Mouse (Mus musculus): ENCODE results near the gene Gm2056. TPM values are rescaled to one million over a fixed set of nuclear protein-coding genes. Genes with fewer than 3 reads are reported as not detected.
"Not testable (repeated sequence)": the region's sequence is repeated elsewhere in the genome, so short reads cannot be mapped to it uniquely, and the experiment has no call there.

The Gm2056 gene
- polyA plus RNA-seq (2012; rRNA removed), result not detected in 2 replicates

DNA sequence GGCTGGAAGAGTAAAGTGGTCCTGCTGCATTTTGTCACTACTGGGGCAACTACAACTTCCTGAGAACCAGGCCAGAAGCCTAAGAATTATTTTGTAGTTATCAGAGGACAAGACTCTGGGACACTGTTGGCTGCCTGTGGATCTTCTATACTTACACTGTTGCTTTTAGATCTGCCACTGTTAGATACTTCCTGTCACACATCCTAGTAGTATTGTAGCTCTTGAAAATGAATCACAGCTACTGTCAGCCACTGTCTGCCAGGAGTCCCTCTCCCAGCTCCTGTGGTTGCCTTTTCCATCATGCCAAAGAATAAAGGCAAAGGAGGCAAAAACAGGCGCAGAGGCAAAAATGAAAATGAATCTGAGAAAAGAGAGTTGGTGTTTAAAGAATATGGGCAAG, at the start of gene Gm2056:
TSS of gene Gm2056 (plus strand) at position 301 of the 400 bp plus-strand sequence.
- not testable (repeated sequence) for DNase-seq (ENCODE audit: low read depth)

DNA sequence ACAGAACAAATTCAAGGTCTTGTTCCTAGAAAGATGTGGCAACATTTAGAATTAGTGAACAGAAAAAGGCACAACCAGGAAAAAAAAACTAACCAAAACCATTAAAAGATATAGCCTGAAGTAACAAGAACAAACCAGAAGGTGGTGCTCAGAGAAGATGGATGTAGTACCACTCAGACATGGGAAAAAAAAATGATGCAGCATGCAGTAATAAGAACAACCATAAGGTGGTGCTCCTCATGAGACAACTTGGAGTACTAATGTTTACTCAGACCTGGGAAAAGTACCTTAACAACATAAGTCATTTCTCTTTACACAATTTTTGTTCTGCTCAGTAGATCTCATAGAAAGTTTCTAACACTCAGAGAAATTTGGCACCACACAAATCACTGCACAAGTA, 42.8 kb upstream of the Gm2056 start:
- peak; percentile 2 for DNase-seq (ENCODE audit: low read depth)

DNA sequence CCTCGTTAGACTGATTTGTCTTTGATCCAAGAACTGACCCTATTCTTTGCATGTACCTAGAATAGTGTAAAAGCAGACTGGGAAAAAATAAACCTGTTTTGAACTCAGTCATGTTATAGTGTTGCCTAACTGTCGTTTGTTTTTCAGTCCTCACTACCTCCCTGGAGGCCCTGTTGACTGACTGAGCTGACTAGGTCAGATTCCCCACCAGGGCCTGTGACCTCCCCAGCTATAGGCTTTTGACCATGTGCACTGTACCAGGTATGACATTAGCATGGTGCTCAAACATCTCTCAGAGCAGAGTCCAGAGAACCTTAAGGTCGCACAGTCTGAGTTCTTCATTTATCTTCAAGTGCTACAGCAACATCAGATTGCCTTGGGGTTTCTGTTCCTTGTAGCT, 22.7 kb upstream of the Gm2056 start:
- not testable (repeated sequence) for DNase-seq (ENCODE audit: low read depth)

DNA sequence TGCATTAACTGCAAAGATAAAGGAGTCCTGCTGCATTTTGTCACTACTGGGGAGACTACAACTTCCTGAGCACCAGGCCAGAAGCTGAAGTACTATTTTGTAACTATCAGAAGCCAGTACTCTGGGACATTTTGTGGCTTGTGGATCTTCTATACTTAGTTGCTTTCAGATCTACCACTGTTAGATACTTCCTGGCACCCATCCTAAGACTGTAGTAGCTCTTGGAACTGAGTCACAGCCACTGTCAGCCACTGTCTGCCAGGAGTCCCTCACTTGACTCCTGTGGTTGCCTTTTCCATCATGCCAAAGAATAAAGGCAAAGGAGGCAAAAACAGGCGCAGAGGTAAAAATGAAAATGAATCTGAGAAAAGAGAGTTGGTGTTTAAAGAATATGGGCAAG, 15.3 kb upstream of the Gm2056 start, which contains the start of gene Gm2075:
TSS of gene Gm2075 (plus strand) at position 301 of the 400 bp plus-strand sequence.
- not testable (repeated sequence) for DNase-seq (ENCODE audit: low read depth)

DNA sequence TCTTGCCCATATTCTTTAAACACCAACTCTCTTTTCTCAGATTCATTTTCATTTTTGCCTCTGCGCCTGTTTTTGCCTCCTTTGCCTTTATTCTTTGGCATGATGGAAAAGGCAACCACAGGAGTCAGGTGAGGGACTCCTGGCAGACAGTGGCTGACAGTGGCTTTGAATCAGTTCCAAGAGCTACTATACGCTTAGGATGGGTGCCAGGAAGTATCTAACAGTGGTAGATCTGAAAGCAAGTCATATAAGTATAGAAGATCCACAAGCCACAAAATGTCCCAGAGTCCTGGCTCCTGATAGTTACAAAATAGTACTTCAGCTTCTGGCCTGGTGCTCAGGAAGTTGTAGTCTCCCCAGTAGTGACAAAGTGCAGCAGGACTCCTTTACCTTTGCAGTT, 8.1 kb upstream of the Gm2056 start, which contains the start of gene Gm6803:
TSS of gene Gm6803 (minus strand) at position 101 of the 400 bp plus-strand sequence.
- DNase-seq (ENCODE audit: low read depth), result not testable (repeated sequence)

DNA sequence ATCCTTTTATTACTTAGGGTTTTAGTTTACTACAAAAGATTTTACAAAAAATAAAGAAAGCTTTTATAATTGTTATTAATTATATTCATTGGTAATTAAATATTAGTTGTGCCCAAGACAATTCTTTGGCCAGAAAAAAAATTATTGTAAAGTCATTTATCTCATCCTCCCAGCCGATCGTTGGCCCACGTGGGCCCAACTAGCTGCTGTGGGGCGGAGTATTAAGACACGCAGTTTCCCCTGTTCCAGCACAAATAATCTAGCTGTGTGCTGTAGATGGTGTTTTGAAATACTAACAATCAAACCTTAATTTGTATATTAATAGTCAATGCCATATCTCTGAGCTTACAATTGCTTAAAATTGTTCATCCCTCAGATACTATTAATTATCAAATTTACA, 5.4 kb downstream of the Gm2056 start:
- not testable (repeated sequence) for DNase-seq (ENCODE audit: low read depth)

DNA sequence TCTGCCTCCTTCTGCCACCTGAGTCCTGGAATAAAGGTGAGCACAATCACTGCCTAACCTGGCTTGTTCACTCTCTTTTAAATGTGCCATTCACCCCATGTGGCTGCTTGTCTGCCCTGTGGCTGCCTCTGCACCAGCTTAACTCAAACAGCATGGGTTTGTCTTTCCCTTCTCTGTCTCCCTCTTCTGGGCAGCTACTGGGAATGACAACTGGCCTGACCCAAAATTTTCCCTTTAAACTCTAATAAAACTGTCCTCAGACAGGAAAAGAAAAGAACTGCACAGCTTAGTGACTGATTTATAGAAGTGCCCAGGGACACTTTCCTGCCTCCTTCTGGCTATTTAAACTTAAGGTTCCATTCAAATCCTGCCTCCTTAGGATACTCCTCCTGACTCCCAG, 12.3 kb downstream of the Gm2056 start:
- not testable (repeated sequence) for DNase-seq (ENCODE audit: low read depth)

DNA sequence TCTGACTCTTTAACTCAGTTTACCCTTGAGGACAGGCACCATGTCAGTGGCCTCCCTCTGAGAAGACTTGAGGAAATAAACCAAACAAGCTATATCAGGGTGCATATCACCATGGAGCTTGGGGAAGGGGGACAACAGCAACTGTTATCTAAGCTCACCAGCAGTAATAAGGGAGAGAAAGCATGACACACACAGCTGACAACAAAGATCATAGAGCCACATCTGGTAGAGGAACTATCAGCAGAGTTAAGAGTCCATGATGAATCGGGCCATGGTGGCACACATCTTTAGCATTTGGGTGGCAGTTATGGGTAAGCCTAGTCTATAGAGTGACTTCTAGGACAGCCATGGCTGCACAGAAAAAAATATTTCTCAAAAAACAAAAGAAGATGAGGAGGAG, 12.9 kb downstream of the Gm2056 start:
- DNase-seq (ENCODE audit: low read depth), result not testable (repeated sequence)

DNA sequence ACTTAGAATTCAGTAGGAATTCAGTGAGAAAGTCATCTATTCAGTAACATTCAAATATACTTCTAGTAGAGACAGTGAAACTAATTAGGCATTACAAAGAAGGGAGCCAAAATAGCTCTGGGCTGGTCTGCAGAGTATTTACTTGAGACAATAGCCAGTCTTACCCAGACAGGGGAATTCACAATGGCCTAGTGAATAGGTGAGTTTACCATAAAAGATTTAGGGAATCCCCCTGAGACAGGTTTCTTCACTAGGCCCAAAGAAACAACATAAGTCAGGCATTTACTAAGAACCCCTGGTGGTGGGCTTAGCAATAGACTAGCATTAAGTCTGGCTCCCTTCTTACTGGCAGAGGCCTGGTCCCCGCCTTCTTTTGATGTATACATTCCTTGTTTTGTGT, 18.4 kb downstream of the Gm2056 start:
- not testable (repeated sequence) for DNase-seq (ENCODE audit: low read depth)

Other genes with a start within 250 kb of the Gm2056 start
- gene Gm21936, start 231.5 kb upstream of the Gm2056 start, polyA plus RNA-seq (2012; rRNA removed), result not detected in 2 replicates
- not detected in 2 replicates for gene BB287469, start 210.4 kb upstream of the Gm2056 start, polyA plus RNA-seq (2012; rRNA removed)
- not detected in 2 replicates for gene Gm2001, start 184.7 kb upstream of the Gm2056 start, polyA plus RNA-seq (2012; rRNA removed)
- not detected in 2 replicates for gene Gm2016, start 152.9 kb upstream of the Gm2056 start, polyA plus RNA-seq (2012; rRNA removed)
- not detected in 2 replicates for gene Gm2022, start 131.6 kb upstream of the Gm2056 start, polyA plus RNA-seq (2012; rRNA removed)
- gene Gm2035, start 107.1 kb upstream of the Gm2056 start, polyA plus RNA-seq (2012; rRNA removed), result not detected in 2 replicates
- gene Gm2042, start 72.9 kb upstream of the Gm2056 start, polyA plus RNA-seq (2012; rRNA removed), result not detected in 2 replicates
- not detected in 2 replicates for gene Gm2075, start 15.2 kb upstream of the Gm2056 start, polyA plus RNA-seq (2012; rRNA removed)
- not detected in 2 replicates for gene Gm6803, start 8.2 kb upstream of the Gm2056 start, polyA plus RNA-seq (2012; rRNA removed)
- gene Gm16368, start 56.7 kb downstream of the Gm2056 start, polyA plus RNA-seq (2012; rRNA removed), result not detected in 2 replicates
- gene Gm10436, start 155.1 kb downstream of the Gm2056 start, polyA plus RNA-seq (2012; rRNA removed), result not detected in 2 replicates
- gene Gm8332, start 223.1 kb downstream of the Gm2056 start, polyA plus RNA-seq (2012; rRNA removed), result not detected in 2 replicates
- not detected in 2 replicates for gene Gm5662, start 247.5 kb downstream of the Gm2056 start, polyA plus RNA-seq (2012; rRNA removed)

Measured in brain, embryonic 14.5 days (tissue).